Comparison of ENCODE assay signal across 29 mouse cellular contexts in genomic region chr5:65371551-65371950, GRCm38 (mm10). TPM values are rescaled to one million over a fixed set of nuclear protein-coding genes. Genes with fewer than 3 reads are reported as not detected.
"Had no signal": no experiment of that assay in that cellular context is flagged by ENCODE, and none has a peak within 500 bp of the region (broad histone marks: within the 10 kb centered on the region; RNA-seq: fewer than 3 reads in every experiment).

No protein-coding gene starts in this region.

- H3K27me3 ChIP-seq: heart, embryonic 12.5 days; hindbrain, embryonic 12.5 days; intestine, embryonic 15.5 days; kidney, embryonic 15.5 days; limb, embryonic 12.5 days had no signal

- H3K9ac ChIP-seq: heart, embryonic 12.5 days; hindbrain, embryonic 12.5 days; hindbrain, embryonic 14.5 days; intestine, embryonic 15.5 days; kidney, embryonic 15.5 days; limb, embryonic 12.5 days; liver, embryonic 12.5 days; liver, embryonic 14.5 days had no signal

- H3K9me3 ChIP-seq: heart, embryonic 10.5 days; heart, embryonic 12.5 days; hindbrain, embryonic 10.5 days; hindbrain, embryonic 12.5 days; intestine, embryonic 15.5 days; kidney, embryonic 15.5 days; limb, embryonic 10.5 days; limb, embryonic 12.5 days; liver, embryonic 12.5 days had no signal

- DNase-seq: gastrocnemius, postnatal 14 days; gastrocnemius, postnatal 36 days; heart, adult 2 months; heart, postnatal 10 days; heart, postnatal 4 days; kidney, adult 18-20 months; kidney, adult 8-10 months; kidney, postnatal 25 days; kidney, postnatal 4 days; liver had no signal

- H3K4me1 ChIP-seq: heart, embryonic 10.5 days; heart, embryonic 12.5 days; hindbrain, embryonic 10.5 days; hindbrain, embryonic 12.5 days; intestine, embryonic 15.5 days; limb, embryonic 10.5 days; limb, embryonic 12.5 days had no signal

- H3K27ac ChIP-seq: heart, adult 2 months; heart, embryonic 10.5 days; hindbrain, embryonic 10.5 days; hindbrain, embryonic 12.5 days; hindbrain, embryonic 14.5 days; intestine, embryonic 15.5 days; kidney, embryonic 15.5 days; kidney, postnatal 0 days; layer of hippocampus, adult 2 months; left cerebral cortex, adult 2 months; limb, embryonic 10.5 days; limb, embryonic 12.5 days; liver, embryonic 12.5 days; liver, embryonic 14.5 days had no signal

- H3K36me3 ChIP-seq: heart, embryonic 10.5 days; heart, embryonic 12.5 days; hindbrain, embryonic 10.5 days; hindbrain, embryonic 12.5 days; intestine, embryonic 15.5 days; kidney, embryonic 15.5 days; limb, embryonic 10.5 days; limb, embryonic 12.5 days; liver, embryonic 12.5 days had no signal

- ATAC-seq: hindbrain, embryonic 16.5 days; inflammation-experienced regulatory T-cells, adult 6 months; intestine, embryonic 15.5 days; intestine, postnatal 0 days; liver, embryonic 12.5 days had no signal

- H3K4me2 ChIP-seq: heart, embryonic 12.5 days; hindbrain, embryonic 12.5 days; hindbrain, embryonic 14.5 days; intestine, embryonic 15.5 days; kidney, embryonic 15.5 days; limb, embryonic 12.5 days; liver, embryonic 12.5 days had no signal

- H3K4me3 ChIP-seq: heart, adult 2 months; heart, embryonic 10.5 days; heart, embryonic 12.5 days; hindbrain, embryonic 10.5 days; hindbrain, embryonic 12.5 days; intestine, embryonic 15.5 days; kidney, embryonic 15.5 days; layer of hippocampus, adult 2 months; left cerebral cortex, adult 2 months; limb, embryonic 10.5 days; limb, embryonic 12.5 days; liver, embryonic 12.5 days had no signal

RNA-seq across cellular contexts. Expression of gene Klb, which starts 23.4 kb away (rescaled TPM):
- polyA plus RNA-seq: heart, embryonic 14.5 days; heart, embryonic 16.5 days; hindbrain, embryonic 10.5 days; hindbrain, embryonic 12.5 days; inflammation-experienced regulatory T-cells, adult 6 months had no signal
